Mouse (Mus musculus): Measurements from ENCODE around the gene Cmtm2b. TPM values are rescaled to one million over a fixed set of nuclear protein-coding genes. Genes with fewer than 3 reads are reported as not detected.
A peak's percentile ranks its signal among the peaks of the same experiment; 100 is the strongest.

The Cmtm2b gene
- total RNA-seq, 1 experiment from 2014 or later: not detected

DNA sequence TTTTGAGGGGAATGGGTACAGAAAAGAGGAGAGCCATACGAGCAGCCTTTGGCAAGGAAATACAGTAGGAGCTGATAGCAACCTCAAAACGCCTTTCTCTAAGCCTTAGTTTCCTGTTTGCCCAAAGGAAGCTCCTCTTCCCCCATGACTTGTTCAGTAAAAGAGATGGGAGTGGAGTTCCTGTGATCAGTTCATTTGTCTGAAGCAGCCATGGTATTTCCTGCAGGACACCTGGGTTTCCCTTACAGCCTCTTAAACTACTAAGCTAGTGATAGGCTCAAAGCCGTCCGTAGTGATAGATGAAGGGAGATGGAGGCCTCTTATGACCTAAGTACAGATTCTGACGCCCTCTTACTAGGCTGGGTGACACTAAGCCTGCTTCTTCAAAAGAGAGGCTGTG, 20.4 kb downstream of the Cmtm2b start:
- DNase-seq: no peak

GRCm38 (mm10) chr8:104343957-104344356, 21.9 kb downstream of the Cmtm2b start:
- DNase-seq: peak; percentile 94

GRCm38 (mm10) chr8:104344622-104345021, 22.6 kb downstream of the Cmtm2b start:
- no peak for DNase-seq

DNA sequence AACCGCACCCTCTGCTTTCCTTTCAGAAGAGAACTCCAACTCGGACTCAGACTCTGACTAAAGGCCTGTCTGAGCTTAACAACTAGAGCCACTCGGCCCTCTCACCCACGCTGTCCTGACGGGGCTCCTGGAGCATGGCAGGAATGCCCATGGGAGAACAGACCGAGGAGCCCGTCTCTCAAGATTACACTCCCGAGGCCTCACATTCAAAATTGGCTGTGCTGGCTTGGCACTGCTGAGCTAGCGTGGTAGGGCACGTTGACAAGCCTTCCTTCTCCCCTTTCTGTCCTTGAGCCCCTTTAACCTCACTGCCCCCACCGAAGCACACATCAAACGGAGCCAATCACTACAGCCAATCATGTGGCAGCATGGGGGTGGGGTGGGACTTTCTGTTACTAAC, 24.7 kb downstream of the Cmtm2b start:
- peak; percentile 61 for DNase-seq

DNA sequence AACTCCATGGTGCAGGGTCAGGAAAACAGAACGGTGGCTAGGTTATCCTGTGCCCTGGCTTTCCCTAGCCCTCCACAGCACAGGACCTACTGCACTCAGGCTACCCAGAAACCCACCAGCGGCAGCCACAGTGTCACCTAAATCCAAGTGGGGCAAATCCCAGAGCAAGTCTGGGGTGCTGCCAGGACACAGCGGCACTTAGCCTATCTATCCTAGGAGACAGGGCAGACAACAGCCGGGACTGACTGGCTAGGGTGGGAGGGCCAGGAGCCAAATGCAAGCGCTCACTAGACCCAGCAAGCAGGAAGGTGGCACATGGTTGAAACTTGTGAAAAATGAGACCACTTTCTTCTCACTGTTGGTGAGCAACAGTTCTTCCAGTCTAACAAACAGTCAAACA, 26.9 kb downstream of the Cmtm2b start:
- DNase-seq: no peak

DNA sequence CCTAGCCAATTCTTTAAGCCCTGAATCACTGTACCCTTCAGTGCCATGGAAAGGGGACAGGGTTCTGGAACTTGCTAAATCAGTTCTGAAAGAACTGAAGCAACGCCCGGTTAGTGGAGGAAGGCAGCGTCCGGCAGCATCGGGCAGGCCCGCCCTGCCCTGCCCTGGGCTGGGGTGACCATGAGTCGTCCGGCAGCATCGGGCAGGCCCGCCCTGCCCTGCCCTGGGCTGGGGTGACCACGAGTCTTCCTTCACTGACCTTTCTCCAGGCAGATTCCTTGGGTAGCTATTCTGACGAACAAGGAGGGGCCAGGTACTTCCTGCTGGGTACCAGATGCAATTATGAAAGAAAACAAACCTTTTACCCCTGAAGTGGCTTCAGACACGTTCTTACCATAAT, 28.0 kb downstream of the Cmtm2b start:
- DNase-seq: no peak

GRCm38 (mm10) chr8:104353186-104353585, 31.2 kb downstream of the Cmtm2b start:
- no peak for DNase-seq

DNA sequence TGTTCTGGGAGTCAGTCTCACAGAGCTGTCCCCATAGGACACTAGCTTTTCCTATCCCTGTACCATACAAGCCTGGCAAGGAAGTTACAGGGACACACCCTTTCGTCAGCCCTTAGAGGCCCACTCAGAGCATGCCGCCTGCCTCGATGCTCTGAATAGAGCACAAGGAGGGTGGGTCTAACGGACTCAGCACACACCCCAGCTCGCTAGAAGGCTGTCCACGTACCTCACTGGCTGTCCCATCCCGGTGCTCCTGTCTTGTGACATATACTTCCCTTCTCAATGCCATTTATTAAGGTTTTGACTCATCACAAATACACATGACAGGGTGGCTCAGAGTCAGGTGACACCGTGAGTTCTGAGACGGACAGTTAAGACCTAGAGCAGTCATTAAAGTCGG, 32.5 kb downstream of the Cmtm2b start:
- no peak for DNase-seq

- no peak for DNase-seq
These were observed 36.6 kb downstream of the Cmtm2b start for GRCm38 (mm10) chr8:104358637-104359036.

DNA sequence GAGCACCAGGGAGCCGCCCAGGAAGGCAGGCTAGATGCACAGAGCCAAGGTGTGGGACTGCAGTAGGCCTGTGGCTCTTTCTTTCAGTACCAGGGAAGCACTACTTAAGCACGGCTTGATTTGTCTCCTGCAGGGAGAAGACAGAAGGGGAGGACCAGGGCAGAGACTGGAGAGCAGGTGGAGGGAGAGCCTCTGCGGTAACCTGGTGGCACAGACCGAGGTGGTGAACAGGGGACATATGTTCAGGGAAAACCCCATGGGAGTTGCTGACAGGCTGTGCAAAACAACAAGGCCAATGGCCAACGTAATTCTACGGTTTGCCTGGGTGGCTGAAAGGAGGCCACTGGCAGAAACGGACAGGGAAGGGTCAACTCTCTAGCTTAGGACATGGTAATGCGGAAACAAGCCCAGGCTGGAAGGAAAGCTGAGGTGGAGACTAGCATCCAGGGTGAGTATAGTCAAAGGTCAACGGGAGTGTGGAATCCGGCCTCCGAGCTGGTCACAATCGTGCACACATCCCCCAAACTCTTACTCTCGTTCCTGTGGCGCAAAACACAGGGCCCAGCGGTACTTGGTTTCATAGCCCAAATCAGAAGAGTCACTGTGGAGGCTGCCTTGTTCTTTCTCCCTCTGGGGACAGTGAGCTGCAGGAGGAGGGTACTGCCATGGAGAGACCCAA, 37.9 kb downstream of the Cmtm2b start:
- peak; percentile 21 for DNase-seq

DNA sequence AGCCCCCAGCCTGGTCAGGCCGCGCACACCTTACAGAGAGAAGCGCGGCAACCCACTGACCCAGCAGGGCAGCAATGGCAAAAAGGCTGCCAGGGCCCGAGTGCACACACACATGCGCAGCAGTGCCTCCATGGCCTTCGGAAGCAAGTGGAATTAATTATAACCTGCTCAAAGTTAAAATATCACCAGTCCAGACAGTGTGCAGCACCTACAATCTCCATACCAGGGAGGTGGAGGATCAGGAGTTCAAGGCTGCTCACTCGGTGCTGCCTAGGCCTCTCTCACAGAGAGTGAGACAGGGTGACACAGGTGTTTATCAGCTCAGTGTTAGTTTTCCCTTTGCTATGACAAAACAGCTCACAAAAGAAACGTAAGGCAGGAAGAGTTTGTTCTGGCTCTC, 43.7 kb downstream of the Cmtm2b start:
- no peak for DNase-seq

- no peak for DNase-seq
These were observed 45.4 kb downstream of the Cmtm2b start for GRCm38 (mm10) chr8:104367398-104367797.

DNA sequence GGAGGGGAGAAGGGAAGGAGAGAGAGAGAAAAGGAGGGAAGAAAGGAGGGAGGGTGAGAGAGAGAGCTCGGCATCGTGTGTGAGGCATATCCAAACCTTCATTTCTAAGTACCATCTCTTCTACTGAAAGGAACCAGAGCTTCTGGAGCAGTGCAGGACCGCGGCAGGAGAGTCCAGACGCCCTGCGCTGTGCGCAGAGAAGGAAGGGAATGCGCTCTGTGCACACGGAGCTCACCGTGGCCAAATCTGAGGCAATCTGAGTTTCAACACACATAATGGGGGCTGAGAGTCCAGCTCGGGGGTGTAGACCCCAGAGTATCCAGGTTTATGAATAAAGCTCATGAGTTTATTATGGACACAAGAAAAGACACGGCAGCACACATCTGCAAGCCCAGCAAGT, 47.6 kb downstream of the Cmtm2b start:
- DNase-seq: no peak

DNA sequence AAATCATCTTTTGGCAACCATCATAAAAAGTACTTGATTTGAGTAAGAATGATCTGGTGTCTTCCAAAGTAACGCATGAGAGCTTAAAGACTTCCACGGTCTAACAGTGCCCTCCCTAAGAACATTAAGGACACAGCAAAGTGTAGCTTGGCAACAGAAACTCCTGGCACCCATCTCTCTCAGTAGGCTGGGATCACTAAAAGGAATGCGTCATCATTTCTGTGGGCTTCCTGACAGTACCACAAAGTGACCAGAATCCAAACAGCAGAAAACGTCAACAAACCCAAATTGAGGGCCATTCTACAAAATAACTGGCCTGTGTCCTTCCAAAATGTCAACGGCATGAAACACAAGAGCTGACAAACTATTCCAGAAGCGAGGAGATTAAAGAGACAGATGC, 48.0 kb downstream of the Cmtm2b start:
- no peak for DNase-seq

DNA sequence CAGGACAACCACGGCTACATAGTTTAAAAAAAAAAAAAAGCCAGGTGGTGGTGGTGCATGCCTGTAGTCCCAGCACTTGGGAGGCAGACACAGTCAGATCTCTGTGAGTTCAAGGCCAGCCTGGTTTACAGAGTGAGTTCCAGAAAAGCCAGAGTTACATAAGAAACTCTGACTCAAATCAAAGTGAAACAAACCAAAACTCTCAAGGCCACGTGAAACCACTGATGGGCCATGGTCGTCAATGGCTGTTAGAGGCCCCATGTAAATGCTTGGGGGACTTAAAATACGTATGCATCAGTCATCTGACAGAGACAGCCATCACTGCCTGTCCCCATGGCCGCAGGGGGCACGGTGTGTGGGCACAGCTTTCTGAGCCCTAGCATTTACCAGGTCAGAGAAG, 49.1 kb downstream of the Cmtm2b start:
- DNase-seq: no peak

- DNase-seq: peak; percentile 23
These were observed 51.7 kb downstream of the Cmtm2b start for GRCm38 (mm10) chr8:104373779-104374178.

DNA sequence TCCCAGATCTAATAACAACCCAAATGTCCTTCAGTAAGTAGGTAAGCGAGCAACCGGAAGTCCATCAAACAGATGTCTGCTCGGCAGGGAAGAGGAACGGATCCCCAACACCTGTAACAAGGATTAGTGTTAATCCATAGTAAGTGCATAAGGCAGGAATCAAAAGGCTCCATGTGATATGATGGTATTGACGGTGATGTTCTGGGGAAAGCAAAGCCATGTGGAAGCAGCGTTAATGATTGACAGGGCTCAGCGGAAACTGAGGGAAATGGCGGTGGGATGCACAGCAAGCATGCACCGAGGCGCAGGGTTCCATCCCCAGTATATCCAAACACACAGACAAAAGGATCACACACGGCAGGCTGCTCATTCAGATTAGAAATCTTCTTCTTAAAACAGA, 52.2 kb downstream of the Cmtm2b start:
- DNase-seq: no peak

DNA sequence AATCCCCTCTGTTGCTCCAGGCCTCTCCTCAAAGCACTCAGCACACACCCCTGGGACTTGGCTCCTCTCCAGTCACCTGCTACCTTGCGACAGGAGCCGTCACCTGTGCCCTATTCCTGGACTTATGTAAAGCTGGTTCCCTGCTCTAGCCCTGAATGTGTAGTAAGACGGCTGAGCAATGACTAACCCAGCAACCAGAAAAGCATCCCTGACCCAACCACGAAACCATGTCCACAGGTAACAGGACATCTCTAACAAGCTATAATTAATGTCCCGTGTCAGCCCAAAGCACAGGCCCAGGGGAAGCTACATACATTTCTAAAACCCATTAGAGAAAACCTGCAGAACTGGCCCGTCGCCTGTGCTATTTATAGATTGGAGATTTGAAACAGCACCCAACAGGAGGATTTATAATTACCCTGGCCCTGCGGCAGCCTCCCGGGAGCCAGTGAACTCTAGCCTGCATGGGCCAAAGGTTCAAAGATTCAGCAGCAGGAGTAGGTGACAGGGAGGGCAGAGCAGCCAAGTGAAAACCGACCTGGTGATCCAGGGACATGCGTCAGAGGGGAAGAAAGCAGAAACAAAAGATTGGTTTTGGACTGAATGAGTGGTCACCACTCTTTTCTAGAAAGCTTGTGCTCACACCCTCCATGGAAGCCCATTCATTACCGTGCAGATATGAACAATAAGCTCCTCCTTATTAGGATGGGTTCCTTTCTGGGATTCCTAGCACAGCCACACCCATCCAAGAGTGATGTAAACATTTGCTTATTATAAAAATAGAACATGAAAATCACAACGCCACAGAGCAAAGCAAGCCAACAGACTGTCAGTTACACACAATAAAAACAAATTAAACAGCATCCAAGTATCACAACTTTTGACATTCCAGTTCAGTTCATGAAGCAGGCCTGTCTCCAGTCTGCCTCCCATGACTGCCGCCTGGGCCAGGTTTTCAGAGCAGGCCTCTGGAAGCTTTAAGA, 53.1 kb downstream of the Cmtm2b start:
- DNase-seq: peak; percentile 62

DNA sequence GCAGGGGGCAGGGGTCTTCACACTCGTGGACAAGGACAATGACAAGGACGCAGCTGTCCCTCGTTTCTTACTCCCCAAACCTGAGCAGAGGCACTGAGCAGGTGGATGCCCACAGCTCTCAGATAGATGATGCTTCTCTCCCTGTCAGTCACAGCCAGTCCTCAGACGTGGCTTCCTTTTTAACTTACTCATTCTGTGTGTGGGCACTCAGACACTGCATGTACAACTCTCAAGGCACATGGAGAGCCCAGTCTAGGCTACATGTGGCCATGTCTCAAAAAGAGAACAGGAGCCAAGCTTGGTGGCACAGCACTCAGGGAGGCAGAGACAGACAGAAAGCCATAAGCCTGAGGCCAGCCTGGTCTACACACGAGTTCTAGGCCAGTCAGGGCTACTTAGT, 53.9 kb downstream of the Cmtm2b start:
- DNase-seq: no peak

DNA sequence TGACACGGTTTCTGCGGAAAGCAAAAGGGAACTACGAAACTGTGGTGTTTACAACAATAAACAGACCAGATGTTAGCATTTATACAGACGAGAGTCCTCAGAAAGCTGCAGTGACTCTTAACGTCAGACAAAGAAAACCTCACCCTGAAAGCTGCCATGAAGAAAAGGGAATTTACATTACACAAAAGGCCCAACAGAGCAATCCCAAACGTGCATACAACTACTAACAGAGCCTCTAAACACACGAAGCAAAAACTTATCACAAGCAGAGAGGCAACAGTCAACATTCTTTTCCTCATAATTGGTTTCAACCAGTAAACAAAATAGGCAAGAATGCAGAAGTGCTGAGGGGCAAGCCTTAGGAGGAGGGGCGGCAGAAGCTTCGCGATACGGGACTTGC, 54.6 kb downstream of the Cmtm2b start:
- no peak for DNase-seq

DNA sequence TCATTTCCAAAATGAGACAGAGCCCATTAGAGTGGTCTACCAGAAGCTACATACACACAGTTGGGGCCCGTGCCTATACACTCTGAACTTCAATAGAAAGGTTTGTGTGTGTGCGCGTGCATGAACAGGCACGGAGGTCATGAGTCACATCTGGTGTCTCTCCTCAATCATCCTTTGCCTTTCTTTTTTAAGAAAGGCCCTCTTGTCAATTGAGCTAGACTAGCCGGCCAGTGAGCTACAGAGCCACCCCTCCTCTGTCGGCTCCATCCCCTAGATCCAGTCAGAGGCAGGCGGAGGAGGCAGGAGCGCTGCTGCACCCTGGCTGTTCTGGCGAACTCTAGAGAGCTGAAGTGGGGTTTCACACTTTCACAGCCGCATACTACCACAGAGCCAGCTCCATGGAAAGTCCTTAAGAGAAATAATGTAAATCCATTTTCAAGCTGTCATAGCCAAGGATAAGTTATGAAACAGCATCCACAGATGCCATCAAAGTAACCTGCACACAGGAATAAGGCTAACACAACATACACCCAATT, 57.3 kb downstream of the Cmtm2b start:
- DNase-seq: no peak

GRCm38 (mm10) chr8:104380269-104380668, 58.2 kb downstream of the Cmtm2b start:
- no peak for DNase-seq
